Mouse (Mus musculus) adipocyte (in vitro differentiated cells): ENCODE data around the gene Cxcr4.

Experiments
- DNase-seq: peaks from one replicate; pipeline ENCODE4 v3.0.0-alpha.2; 2016; ENCODE audit warnings: low spot score

Cxcr4 gene

DNA sequence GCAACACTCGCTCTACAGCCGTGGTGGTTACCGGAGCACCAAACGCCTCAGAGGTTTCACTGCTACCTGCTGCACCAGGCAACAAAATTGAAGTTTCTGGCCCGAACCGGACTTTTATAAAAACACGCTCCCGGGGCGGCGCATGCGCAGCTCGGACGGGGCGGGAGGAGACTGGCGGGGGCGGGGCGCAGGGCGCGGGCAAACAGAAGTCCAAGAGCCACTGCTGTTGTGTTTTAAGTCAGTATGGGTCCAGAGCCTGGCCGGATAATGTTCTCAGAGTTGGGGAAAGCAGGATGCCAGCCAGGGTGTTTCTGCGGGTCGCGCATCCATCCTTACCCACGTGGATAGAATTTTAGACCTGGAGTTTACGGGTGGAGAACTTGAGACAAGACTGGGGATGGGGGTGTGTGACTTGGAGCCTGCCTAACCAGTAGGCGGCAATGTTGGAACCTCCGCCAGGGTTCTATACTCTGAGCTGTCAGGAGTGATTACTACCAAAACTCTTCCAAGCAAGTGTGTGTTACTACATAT, at the start of gene Cxcr4:
Cxcr4 (minus strand) TSS at position 83 of the 531 bp plus-strand sequence.
- DNase-seq, result no peak

DNA sequence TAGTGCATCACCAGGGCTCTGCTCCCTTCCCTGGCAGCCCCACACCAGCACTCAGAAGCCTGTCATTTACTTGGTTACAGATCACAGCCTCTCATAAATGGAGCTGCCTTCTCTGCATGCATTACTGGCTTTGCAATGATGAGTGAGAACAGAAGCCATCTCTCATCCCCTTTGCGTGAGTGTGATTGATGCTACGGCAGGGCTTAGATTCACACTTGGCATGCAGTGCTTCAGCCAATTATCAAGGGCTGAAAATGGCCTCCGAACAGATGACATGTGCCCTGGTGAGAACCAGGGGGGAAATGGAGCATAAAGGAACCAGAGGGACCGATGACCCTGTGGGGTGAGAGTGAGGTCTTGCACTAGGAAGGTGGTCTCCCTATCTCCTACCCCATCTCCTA, 47.6 kb upstream of the Cxcr4 start:
- no peak for DNase-seq

DNA sequence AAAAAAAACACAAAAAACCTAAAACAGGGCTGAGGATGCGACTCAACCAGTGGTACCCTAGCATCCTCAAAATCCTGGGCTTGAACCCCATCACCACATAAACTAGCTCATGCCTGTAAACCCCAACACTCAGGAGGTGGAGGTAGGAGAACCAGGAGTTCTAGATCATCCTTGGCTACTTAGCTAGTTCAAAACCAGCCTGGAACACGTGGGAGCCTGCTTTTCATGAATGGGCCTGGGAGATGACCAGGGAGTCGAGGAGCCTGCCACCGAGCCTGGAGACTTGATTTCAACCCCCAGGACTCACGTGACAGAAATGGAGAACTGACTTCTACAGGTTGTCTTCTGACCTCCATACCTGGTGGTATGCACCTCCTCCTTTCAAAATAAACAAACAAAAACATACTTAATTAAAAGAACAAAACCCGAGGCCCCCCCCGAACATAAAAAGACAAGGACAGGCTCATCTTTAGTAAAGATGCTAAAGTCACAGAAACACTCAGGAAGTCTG, 45.2 kb upstream of the Cxcr4 start:
- DNase-seq, result no peak

DNA sequence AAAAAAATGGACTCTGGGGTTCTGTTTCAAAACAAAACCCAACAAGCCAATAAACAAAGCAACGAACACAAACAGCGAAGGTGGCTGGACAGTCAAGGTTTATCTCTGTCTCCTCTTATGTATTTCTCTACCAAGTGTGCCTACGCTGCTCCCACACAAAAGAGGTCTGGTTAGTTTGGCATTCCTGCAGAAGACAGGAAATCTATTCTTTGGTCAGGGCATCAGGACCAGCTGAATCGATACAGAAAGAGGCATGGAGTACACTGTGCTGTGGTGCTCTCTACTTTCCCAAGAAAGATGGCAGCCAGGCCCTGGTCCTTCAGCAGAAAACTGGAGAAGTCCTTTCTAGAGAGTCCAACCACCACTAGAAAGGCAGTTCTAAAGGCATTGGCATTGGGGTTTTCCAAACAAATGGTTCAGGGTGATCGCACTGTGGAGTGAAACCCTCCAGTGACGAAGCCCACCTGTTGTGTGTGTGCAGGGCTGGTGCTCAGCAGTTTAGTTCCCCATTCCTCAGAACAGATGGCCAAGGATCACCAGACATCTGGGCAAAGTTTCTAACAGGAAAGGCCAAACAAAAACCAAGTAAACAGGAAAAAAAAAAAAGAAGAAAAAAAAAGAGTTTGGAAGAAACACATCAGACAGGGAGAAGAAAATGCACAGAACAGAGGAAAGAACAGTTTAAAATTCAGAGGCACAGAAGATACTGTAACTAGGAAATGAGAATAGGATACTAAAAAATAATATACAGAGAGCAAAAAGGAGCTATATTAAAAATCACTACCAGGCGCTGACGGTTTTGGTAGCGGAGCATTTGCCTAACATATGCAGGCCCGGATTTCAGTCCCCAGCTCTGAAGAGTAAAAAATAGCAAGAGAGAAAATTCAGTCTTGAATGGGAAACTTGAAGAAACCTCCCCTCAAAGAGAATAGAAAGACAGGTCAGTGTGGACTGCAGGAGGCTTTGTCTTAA, 44.5 kb upstream of the Cxcr4 start:
- no peak for DNase-seq

DNA sequence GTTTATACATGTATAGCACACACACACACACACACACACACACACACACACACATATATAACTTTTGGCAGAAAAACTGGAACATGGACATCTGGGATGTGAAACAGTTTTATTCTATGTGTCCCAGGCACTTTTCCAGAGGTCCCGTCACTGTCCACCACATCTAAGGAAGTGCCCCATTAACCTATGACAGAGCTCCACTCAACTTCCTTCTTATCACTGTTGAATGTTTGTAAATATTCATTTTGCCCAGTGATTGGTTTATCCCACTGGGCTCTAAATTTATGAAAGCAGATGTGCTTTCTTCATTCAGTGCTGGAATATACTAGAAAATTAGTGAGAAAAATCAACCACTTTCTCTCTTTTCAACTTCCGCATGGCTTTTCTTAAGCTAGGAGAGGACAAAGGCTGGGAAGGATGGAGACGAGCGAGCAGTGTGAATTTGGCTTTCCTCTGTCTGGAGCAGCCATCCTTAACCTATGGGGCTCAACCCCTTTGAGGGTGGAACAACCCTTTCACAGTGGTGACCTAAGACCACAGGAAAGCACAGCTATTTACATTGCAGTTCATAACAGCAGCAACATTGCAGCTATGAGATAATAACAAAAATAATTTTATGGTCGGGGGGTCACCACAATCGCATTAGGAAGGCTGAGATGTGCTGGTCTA, 41.8 kb upstream of the Cxcr4 start:
- DNase-seq, result no peak

DNA sequence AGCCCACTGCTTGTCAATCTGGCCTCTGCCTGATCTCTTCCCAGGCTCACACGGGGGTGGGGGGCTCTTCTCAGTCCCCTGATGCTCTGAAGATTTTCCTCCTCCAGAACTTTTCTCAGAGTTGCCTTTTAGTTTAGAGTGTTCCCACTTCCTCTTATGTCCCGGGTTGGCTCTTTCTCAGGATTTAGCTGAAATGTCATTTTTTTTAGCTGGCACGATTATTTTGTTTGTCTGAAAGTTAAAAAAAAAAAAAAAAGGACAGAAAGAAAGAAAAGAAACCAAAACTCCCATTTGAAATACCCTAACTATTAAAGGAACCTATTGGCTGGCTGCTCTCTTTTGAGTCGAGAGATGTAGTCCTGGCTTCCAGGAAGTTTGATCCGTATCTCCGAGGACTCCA, 40.4 kb upstream of the Cxcr4 start:
- DNase-seq, result no peak

DNA sequence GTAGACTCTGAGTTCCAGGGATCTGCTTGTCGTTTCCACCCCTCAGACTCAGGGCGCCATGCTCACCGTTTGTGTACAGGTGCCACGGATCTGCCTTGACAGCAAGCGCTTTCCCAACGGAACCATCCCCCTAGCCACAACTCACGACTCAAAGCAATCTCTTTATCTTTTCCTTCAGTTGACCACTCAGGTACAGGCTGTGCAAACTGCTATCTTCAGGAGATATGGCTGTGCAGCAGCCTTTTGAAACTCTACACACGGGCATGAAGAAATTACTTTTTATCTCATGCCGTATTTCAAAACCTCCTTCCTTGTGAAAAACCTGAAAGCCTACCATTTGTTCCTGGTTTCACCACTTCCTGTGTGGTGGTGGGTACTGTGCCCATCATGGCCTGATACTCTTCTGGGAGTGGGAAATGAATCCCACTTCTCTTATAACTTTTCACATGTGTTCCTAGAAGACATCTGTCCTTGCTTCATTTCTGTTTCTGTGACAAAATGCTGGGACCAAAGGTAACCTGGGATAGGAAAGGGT, 34.1 kb upstream of the Cxcr4 start:
- DNase-seq, result no peak

DNA sequence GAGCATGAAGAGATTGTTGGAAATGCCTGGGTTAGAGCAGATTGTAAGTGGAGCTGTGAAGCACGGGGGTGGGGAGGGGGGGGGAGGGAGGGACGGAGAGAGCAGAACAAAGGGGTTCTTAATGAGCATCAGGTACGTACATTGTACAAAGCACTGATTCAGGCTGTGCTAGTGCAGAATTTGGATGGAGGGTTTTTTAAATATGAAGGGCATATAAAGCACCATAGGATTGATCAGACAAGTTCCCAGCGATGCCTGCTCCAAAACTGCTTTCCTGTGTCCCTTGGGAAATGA, 31.4 kb upstream of the Cxcr4 start:
- no peak for DNase-seq

DNA sequence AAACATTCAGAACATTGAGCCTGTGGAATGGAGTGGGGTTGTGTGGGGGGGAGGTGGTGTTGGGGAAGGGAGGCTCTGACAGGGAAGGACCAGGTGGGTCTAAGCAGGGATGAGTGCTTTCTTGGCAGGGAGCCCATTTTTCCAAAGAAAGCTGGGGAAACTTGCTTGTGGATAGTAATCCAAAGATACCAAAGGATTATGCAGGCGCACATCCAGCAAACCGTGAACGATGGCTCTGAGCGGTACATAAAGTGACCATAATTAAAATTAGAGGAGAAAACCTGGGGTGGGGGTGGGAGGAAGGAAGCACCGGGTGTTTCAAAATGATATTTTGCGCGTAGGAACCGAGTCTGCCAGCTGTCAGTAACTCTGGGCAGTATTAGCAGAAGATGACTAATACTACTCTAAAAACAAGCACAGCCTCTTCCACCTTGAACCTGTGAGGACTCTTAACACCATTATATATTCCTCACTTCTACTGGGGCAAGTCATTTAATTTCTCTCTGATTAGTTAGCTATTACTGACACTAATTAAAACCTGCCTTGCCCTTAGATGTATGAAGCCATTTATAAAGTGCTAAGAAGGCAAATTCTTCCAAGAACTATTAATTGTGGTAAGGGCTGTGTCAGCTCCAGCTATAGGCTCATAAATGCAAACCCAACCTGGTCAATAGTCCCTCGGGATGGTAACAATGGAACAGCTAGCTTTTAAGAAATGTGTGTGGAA, 30.9 kb upstream of the Cxcr4 start:
- DNase-seq, result no peak

DNA sequence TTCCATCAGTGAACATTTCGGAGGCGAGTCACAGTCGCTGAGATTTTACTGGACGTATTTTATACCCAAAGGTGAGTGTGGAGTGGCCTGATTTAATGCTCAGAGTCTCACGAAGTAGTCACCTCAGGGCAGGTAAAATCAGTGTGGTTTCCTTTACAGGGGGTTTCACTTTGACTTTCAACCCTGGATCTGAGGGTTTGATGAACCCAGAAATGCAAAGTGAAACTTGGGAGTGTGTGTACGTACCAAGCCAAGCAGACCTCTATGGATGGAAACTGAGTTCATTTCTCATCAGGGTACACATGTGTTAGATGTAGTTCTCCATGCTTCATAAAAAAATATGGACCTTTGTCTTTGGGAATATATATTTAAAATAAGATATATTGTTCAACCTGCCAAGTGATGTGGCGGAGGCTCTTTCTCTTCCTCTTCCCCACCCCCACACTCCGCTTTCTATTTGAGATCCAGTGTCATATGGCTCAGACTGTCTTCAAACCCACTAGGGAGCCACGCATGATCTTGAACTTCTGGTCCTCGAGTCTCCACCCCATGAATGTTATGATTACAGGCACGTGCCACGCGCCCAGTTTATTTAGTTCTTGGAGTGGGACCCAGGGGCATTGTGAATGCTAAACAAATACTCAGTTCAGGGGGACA, 25.7 kb upstream of the Cxcr4 start:
- no peak for DNase-seq

DNA sequence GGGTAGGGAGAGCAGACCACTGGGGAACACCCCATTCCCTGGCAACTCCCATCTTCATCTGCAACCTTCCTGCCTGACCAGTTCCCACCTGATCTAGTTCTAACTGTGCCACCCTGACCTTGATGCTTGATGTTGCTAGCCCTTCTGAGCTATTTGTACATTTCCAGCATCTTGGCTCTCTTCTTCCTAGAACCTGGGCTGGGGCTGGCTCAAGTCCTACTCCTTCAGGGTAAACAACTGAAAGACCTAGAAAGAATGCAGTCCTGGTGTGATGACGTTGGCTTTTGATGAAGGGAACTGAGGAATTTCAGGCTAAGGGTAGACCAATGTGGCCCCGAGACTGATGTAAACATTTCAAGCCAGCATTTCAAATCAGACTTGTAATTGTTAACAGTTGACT, 24.5 kb upstream of the Cxcr4 start:
- DNase-seq, result no peak

DNA sequence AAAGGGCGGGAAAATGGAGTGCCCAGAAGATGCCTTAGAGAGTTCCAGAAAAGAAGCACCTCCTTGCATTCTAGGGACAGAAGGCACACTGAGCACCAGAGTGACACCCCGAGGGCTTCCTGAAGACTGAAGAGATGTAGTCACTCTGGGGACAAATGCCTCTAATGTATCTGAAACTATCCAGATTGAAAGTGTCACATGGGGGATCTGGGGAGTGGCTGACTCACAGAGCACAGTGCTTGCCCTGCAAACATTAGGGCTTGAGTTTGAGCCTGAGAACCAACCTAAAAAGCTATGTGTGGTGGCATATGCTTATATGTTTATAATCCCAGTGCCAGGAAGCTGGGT, 23.3 kb upstream of the Cxcr4 start:
- no peak for DNase-seq

DNA sequence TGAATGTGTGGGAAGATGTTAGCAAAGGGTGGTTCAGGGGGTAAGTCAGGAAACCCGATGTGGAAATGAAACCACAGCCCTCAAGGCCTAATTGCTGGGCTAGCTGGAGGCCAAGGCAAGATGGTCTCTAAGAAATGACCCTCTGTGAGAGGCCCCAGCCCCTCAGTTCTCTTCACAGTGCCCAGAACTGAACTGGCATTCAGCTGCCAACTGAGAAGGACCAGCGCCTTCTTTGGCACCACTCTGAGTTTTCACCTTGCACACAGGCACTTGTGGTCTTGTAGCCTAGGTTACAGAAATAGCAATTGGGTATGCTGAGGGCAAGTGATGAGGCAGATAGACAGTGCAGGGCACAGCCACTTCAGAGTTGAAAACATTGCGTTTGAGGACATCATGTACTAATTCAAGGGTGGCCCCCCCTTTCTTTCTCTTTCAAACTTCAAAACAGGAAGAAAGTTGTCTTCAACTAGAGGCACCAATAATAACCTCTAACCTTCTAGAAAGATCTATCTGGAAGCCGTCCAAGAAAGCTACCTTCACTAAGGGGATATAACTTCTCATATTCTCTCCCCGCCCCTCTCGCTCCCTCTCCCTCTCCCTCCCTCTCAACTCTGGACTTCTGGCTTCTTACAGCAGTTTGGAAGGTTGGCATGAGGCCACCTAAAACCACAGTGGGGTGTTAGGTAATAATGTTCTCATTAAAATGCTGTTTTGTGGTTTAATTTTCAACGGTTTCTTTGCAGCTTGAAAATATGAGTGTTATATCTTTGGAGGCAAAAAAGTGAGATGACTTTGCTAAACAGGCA, 22.8 kb upstream of the Cxcr4 start:
- peak; percentile 6 for DNase-seq

DNA sequence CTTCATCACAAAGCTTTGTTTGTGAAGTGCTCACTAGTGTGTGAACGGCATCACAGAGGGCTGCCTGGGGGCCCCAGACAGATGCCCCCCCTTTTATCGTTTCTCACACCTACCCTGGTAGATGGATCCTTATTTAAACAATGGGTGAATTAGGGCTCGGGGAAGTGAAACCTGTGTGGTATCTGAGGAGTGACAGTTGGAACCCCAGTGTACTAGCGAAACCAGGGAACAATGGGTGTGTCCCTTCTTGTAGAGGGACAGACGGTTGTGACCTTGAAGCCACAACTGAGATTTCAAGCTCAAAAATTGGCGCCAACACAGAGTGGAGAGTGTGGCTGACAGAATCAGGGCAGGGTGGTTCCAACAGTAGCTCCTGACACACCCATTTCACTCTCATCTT, 16.0 kb upstream of the Cxcr4 start:
- no peak for DNase-seq

DNA sequence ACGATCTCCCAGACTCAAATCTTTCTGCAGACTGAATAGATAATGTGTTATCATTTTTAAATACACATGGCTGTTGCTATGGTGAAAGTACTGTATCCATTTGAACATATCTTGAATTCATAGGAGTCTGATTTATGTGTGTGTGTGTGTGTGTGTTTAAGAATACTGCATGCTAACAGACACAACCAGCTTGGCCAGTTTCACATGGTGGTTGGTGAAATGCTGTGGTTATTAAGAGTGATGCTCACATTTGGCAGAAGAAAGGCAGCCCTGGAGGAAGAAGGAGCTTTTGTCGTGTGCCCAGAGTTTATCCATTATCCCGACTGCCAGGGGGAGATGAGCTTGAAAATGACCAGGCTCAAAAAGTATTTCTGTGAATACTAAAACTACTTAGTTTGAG, 15.3 kb upstream of the Cxcr4 start:
- DNase-seq, result no peak

DNA sequence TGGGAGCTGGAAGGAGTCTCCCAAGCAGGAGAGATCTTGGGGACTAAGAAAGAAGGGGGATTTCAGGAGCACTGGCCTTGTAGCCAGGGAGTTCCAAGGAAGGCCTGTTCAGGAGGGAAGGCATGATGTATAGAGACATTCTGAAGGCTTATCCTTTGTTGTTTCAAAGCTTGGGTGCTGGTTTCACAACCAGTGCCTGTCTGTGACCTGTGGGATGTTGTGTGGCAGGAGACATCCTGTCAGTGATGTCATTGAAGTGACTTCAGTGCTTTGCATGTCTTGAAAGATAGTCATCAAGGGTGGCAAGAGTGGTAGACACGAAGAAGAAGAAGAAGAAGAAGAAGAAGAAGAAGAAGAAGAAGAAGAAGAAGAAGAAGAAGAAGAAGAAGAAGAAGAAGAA, 13.7 kb upstream of the Cxcr4 start:
- no peak for DNase-seq

DNA sequence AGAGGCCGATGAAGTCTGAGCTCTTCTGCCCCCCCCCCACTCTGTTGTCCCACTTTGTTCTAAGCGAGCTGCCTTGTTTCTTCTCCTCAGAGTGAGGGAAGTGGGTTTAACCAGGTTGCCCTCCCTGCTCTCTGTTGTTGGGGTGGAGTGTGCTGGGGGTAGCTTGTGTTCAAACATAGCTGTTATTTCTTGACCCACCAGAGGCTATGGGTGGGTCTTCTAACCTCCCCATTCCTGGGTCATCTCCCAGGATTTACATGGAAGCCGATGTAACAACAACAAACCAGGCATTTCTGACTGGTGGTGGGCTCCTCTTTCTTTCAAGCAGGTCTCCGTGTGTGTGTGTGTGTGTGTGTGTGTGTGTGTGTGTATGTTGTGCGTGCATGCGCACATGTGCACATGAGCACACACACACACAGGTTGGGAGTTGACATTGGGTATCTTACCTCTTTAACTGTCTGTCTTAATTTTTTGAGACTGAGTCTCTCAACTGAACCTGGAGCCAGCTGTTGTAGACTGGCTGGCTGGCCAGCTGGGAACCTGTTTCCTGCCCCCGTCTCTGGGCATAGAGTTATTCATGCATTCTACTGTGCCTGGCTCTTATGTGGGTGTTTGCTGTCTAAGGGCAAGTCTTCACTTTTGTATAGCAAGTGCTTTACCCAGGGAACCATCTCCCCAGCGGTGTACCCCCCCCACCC, 10.7 kb upstream of the Cxcr4 start:
- DNase-seq, result no peak

DNA sequence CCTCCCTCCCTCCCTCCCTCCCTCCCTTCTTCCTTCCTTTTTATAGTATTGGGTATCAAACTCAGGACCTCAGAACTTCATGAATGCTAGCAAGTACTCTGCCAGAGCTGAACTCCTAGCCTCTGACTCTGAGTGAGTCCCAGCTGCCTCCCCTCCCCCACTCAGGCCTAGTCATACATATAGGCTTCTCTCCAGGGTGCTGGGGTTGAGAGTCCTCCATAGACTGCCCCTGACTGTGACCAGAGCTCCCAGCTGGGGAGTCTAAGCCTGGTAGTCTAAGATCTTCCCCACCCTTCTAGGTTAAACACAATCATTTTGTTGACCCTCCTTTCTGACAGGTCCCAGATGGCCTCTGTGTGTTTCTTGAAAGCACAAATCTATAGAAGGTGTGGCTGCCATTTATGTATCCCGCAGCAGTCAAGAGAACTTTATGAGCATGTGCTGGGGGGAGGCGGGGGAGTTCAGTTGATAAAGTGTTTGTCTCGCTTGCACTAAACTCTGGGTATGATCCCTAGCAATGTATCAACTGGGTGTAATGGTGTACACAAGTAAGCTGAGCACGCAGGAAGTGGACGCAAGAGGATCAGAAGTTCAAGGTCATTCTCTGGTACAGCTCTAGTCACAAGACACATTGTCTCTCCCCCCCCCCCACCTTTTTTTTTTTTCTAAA, 10.1 kb upstream of the Cxcr4 start:
- no peak for DNase-seq

DNA sequence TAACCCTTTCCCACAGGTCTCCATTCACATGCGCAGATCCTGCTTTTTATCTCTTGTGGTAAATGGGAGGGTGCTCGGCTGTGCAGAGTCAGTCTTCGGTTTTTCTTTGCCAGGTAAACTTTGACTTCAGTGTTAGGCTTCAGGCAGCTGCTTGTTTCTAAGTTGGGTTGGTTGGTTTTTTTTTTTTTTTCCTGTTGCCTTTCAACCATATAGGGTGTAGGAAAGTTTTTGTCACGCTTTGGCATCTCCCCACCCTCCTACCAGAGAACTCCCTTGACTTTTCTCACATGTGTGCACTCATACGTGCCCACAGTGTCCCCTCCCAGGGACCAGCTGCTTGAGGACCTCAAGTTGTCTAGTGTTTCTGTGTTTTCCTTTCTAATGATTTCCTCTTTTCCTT, 9.2 kb upstream of the Cxcr4 start:
- no peak for DNase-seq

DNA sequence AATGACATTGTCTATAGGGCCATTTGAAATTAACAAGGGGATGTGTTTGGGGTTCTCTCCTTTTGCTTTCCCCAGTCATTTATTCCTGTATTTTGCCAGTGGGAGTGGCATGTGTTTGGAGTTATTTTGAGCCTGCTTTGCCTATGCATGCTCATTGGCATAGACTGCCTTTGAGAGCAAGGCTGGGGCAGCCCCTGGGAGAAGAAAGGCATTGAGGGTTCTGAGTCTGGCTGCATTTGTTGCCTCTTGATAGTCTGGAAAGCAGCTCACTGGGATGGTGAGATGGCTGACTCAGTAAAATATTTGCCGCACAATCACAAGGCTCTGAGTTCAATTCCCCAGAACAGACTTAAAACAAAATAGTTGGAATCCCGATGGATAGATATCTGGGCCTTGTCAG, 8.5 kb upstream of the Cxcr4 start:
- DNase-seq, result no peak
